Mouse (Mus musculus) heart, postnatal 36 days (tissue): ENCODE results near the gene Armc10. TPM values are rescaled to one million over a fixed set of nuclear protein-coding genes. Genes with fewer than 3 reads are reported as not detected.
"Not testable (repeated sequence)": the region's sequence is repeated elsewhere in the genome, so short reads cannot be mapped to it uniquely, and the experiment has no call there.

Experiments used
- DNase-seq, 2 experiments: peaks; one replicate each; pipeline ENCODE4 v3.0.0; 2021 to 2022
- intact Hi-C: fragments of 180-260 bp; cut with DNase I; formaldehyde crosslinking; loops from one replicate; pipeline ENCODE4 v1.15.1; 2025
- total RNA-seq, 2 experiments: library from RNA; stranded (reverse); gene quantifications; 2 replicates each; pipeline ENCODE4 v1.2.3; 2021

The Armc10 gene
- total RNA-seq, 2 experiments from 2014 or later = 8.1 to 9.5 TPM

DNA sequence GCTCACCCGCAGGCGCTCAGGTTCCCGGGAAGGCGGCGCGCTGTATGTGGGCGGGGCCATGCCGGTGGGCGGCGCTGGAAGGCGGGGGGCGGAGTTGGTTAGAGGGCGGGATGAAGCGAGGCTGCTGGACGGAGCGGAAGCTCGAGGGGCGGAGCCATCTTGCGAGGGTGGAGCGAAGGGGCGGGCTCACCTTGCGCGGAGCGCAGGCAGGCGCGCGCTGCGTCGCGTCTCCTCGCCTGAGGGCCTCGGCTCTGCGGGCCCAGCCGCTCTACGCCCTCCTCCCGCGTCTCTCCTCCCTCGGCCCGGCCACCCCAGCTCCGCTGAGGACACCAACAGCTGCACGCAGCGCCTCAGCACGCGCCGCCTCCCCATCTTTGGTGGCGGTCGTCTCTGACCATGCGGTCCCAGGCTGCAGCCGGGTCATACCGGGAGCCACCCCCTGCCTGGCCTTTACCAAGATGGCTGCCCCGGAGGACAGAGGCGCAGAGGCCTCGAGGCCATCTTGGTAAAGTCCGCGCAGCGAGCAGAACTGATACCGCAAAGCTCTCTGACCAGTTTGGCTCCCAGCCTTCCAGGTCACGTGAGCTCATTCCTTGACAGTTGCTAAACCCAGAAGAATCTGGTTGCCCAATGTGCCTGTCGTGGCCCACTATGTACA is 55.9 kb downstream of the Armc10 start, which contains the start of gene Napepld:
Napepld (minus strand) TSS at position 46 of the 658 bp plus-strand sequence.
- DNase-seq = peak; percentile 99 to 100
- intact Hi-C loops = loop anchor here (2.0 to 5.0 kb wide), 3 partner anchors 44 to 86 kb away; partner anchors contain the start of genes Armc10, Dnajc2, Fbxl13 and Psmc2

- intact Hi-C loops = loop anchor here (5.0 kb wide), 2 partner anchors 45 to 85 kb away; partner anchors contain the start of genes Dnajc2 and Psmc2
- DNase-seq = no peak
These were observed 56.4 kb downstream of the Armc10 start for GRCm38 (mm10) chr5:21702009-21702364.

- DNase-seq = peak in 1 of 2 experiments; percentile 14
- intact Hi-C loops = loop anchor here (5.0 kb wide), 2 partner anchors 46 to 84 kb away; partner anchors contain the start of genes Dnajc2 and Psmc2
These were observed 57.4 kb downstream of the Armc10 start for GRCm38 (mm10) chr5:21702873-21703475.

- DNase-seq = no peak
- intact Hi-C loops = loop anchor here (2.0 to 5.0 kb wide), 3 partner anchors 33 to 84 kb away; partner anchors contain the start of genes Dnajc2, Pmpcb and Psmc2
These were observed 58.1 kb downstream of the Armc10 start for GRCm38 (mm10) chr5:21703708-21704107.

DNA sequence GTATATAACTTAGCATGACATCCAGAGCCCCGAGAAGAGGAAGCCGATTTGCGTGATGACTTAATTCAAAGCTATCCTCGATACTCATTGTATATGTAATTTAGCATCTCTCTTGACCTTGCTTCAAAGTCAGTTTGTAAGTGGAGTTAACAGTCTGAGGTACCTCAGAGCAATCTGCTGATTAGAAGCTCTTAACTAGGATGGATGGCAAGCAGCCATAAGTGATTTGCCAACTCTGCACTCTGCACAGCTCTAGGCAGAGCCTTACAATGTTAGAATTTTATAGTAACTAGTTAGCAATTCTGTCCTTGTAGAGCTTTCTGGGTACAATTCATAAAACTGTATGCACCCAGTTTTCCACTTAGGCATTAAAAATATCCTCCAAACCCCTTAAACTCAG is 60.9 kb downstream of the Armc10 start:
- no peak for DNase-seq
- intact Hi-C loops = no loop called here

- intact Hi-C loops = not testable (repeated sequence)
These were observed 62.4 kb downstream of the Armc10 start for GRCm38 (mm10) chr5:21708011-21708410.

More at GRCm38 (mm10) chr5:21708011-21708410, 62.4 kb downstream of the Armc10 start:
- not testable (repeated sequence) for DNase-seq

Other genes with a start within 250 kb of the Armc10 start
- gene Ccdc146, start 221.1 kb upstream of the Armc10 start, total RNA-seq = 1 to 10 TPM; 2.1 to 3.4 TPM
- gene Fam185a, start 220.9 kb upstream of the Armc10 start, total RNA-seq = 10 to 100 TPM; 18.9 to 19.0 TPM
- 1 to 10 TPM; 2.7 to 3.5 TPM for gene Lrrc17, start 102.3 kb upstream of the Armc10 start, total RNA-seq
- gene Fbxl13, start 179 bp upstream of the Armc10 start, total RNA-seq = not detected
- gene Napepld, start 55.6 kb downstream of the Armc10 start, total RNA-seq = 1 to 10 TPM; 4.3 to 5.4 TPM
- gene Pmpcb, start 91.3 kb downstream of the Armc10 start, total RNA-seq = 100 to 1,000 TPM; 243 to 264 TPM
- 10 to 100 TPM; 21.2 to 22.8 TPM for gene Dnajc2, start 139.4 kb downstream of the Armc10 start, total RNA-seq
- gene Psmc2, start 139.5 kb downstream of the Armc10 start, total RNA-seq = 100 to 1,000 TPM in 1 of 2 experiments, 10 to 100 TPM in 1; 98.9 to 103 TPM
- gene Slc26a5, start 219.8 kb downstream of the Armc10 start, total RNA-seq = not detected